Mouse (Mus musculus): ENCODE measurements at regions not wholly inside any gene's neighbourhood (a gene's known extent, or its start where the extent isn't known, plus 50 kb on each side); places are given as distances from the start of the nearest gene placed in this dataset.
A peak's percentile ranks its signal among the peaks of the same experiment; 100 is the strongest.

GRCm38 (mm10) chr14:64591091-64591976, 487.2 kb downstream of the Prss52 start:
- Histone ChIP-seq H3K4me3 (ENCODE audit: control insufficient read depth in 1 of 2, insufficient read depth in 1 of 2, low read depth in 1 of 2, low read length in 2 of 2) (no peak overlapping the region), H3K9me3 (ENCODE audit: control insufficient read depth, low read length) (no peaks in the 10 kb centered on the region), H3K4me1 (ENCODE audit: control insufficient read depth in 2 of 2, insufficient read depth in 2 of 2, low read length in 2 of 2) (peaks cover 10 to 23% of the 10 kb centered on the region in 2 experiments; a peak in 3 of 4 replicates), H3K36me3 (ENCODE audit: control insufficient read depth, insufficient read depth, low read length) (no peaks in the 10 kb centered on the region), H3K27ac (replicated peaks in 1 of 2; ENCODE audit: control insufficient read depth in 1 of 2, insufficient read depth in 1 of 2, low read depth in 2 of 2, low read length in 2 of 2) (no peak overlapping the region), H3K9ac (ENCODE audit: low read length) (no peak overlapping the region), H3K27me3 (ENCODE audit: control insufficient read depth, insufficient read depth, low read length) (peaks cover 85% of the 10 kb centered on the region), H3K4me2 (ENCODE audit: low read length) (peak overlapping the region; percentile 67; the same call in 1 of the 2 replicates)
- no peak for ATAC-seq (ENCODE audit: insufficient number of reproducible peaks, insufficient read depth, low FRiP score, low read depth)
- WGBS = 15% methylated on average over 14 of the region's 14 CpGs

GRCm38 (mm10) chr14:64592176-64592575, 488.1 kb downstream of the Prss52 start:
- no peak overlapping the region for H3K9ac ChIP-seq (ENCODE audit: low read length)
- H3K27ac ChIP-seq (replicated peaks in 1 of 2; ENCODE audit: control insufficient read depth in 1 of 2, insufficient read depth in 1 of 2, low read depth in 2 of 2, low read length in 2 of 2) = no peak overlapping the region
- H3K27me3 ChIP-seq (ENCODE audit: control insufficient read depth, insufficient read depth, low read length) = peaks cover 77% of the 10 kb centered on the region
- H3K4me1 ChIP-seq (ENCODE audit: control insufficient read depth in 2 of 2, insufficient read depth in 2 of 2, low read length in 2 of 2) = peaks cover 10 to 19% of the 10 kb centered on the region in 2 experiments; a peak in 3 of 4 replicates
- H3K4me3 ChIP-seq (ENCODE audit: control insufficient read depth in 1 of 2, insufficient read depth in 1 of 2, low read depth in 1 of 2, low read length in 2 of 2) = no peak overlapping the region
- no peaks in the 10 kb centered on the region for H3K36me3 ChIP-seq (ENCODE audit: control insufficient read depth, insufficient read depth, low read length)
- H3K4me2 ChIP-seq (ENCODE audit: low read length) = no peak overlapping the region
- 62% methylated on average over 6 of the region's 6 CpGs for WGBS
- no peaks in the 10 kb centered on the region for H3K9me3 ChIP-seq (ENCODE audit: control insufficient read depth, low read length)
- ATAC-seq (ENCODE audit: insufficient number of reproducible peaks, insufficient read depth, low FRiP score, low read depth) = no peak

- no peaks in the 10 kb centered on the region for H3K9me3 ChIP-seq (ENCODE audit: control insufficient read depth, low read length)
- H3K36me3 ChIP-seq (ENCODE audit: control insufficient read depth, insufficient read depth, low read length) = no peaks in the 10 kb centered on the region
- peaks cover 6 to 13% of the 10 kb centered on the region in 2 experiments; a peak in 3 of 4 replicates for H3K4me1 ChIP-seq (ENCODE audit: control insufficient read depth in 2 of 2, insufficient read depth in 2 of 2, low read length in 2 of 2)
- no peak for ATAC-seq (ENCODE audit: insufficient number of reproducible peaks, insufficient read depth, low FRiP score, low read depth)
- no peak overlapping the region for H3K4me2 ChIP-seq (ENCODE audit: low read length)
- H3K27me3 ChIP-seq (ENCODE audit: control insufficient read depth, insufficient read depth, low read length) = peaks cover 70% of the 10 kb centered on the region
- no peak overlapping the region for H3K27ac ChIP-seq (replicated peaks in 1 of 2; ENCODE audit: control insufficient read depth in 1 of 2, insufficient read depth in 1 of 2, low read depth in 2 of 2, low read length in 2 of 2)
- H3K9ac ChIP-seq (ENCODE audit: low read length) = no peak overlapping the region
- H3K4me3 ChIP-seq (ENCODE audit: control insufficient read depth in 1 of 2, insufficient read depth in 1 of 2, low read depth in 1 of 2, low read length in 2 of 2) = no peak overlapping the region
- 71% methylated on average over 13 of the region's 13 CpGs for WGBS
Measured at GRCm38 (mm10) chr14:64592706-64593320, 488.7 kb downstream of the Prss52 start.

- Histone ChIP-seq H3K9ac (ENCODE audit: low read length) (no peak overlapping the region), H3K27ac (replicated peaks in 1 of 2; ENCODE audit: control insufficient read depth in 1 of 2, insufficient read depth in 1 of 2, low read depth in 2 of 2, low read length in 2 of 2) (no peak overlapping the region), H3K4me3 (ENCODE audit: control insufficient read depth in 1 of 2, insufficient read depth in 1 of 2, low read depth in 1 of 2, low read length in 2 of 2) (no peak overlapping the region), H3K27me3 (ENCODE audit: control insufficient read depth, insufficient read depth, low read length) (peaks cover 63% of the 10 kb centered on the region), H3K4me1 (ENCODE audit: control insufficient read depth in 2 of 2, insufficient read depth in 2 of 2, low read length in 2 of 2) (peaks cover 5 to 12% of the 10 kb centered on the region in 2 experiments; a peak in 3 of 4 replicates), H3K36me3 (ENCODE audit: control insufficient read depth, insufficient read depth, low read length) (no peaks in the 10 kb centered on the region), H3K9me3 (ENCODE audit: control insufficient read depth, low read length) (no peaks in the 10 kb centered on the region), H3K4me2 (ENCODE audit: low read length) (no peak overlapping the region)
- ATAC-seq (ENCODE audit: insufficient number of reproducible peaks, insufficient read depth, low FRiP score, low read depth) = no peak
- 43% methylated on average over 4 of the region's 4 CpGs for WGBS
Measured at GRCm38 (mm10) chr14:64593564-64593963, 489.5 kb downstream of the Prss52 start.

- peaks cover 5 to 12% of the 10 kb centered on the region in 2 experiments; a peak in 3 of 4 replicates for H3K4me1 ChIP-seq (ENCODE audit: control insufficient read depth in 2 of 2, insufficient read depth in 2 of 2, low read length in 2 of 2)
- no peak overlapping the region for H3K9ac ChIP-seq (ENCODE audit: low read length)
- H3K4me3 ChIP-seq (ENCODE audit: control insufficient read depth in 1 of 2, insufficient read depth in 1 of 2, low read depth in 1 of 2, low read length in 2 of 2) = no peak overlapping the region
- no peaks in the 10 kb centered on the region for H3K36me3 ChIP-seq (ENCODE audit: control insufficient read depth, insufficient read depth, low read length)
- no peak overlapping the region for H3K4me2 ChIP-seq (ENCODE audit: low read length)
- no peak overlapping the region for H3K27ac ChIP-seq (replicated peaks in 1 of 2; ENCODE audit: control insufficient read depth in 1 of 2, insufficient read depth in 1 of 2, low read depth in 2 of 2, low read length in 2 of 2)
- peaks cover 58% of the 10 kb centered on the region for H3K27me3 ChIP-seq (ENCODE audit: control insufficient read depth, insufficient read depth, low read length)
- no peak for ATAC-seq (ENCODE audit: insufficient number of reproducible peaks, insufficient read depth, low FRiP score, low read depth)
- H3K9me3 ChIP-seq (ENCODE audit: control insufficient read depth, low read length) = no peaks in the 10 kb centered on the region
- 63% methylated on average over 7 of the region's 7 CpGs for WGBS
Measured at GRCm38 (mm10) chr14:64594021-64594561, 490.0 kb downstream of the Prss52 start.

- H3K9ac ChIP-seq (ENCODE audit: low read length) = no peak overlapping the region
- H3K9me3 ChIP-seq (ENCODE audit: control insufficient read depth, low read length) = no peaks in the 10 kb centered on the region
- WGBS = 46% methylated on average over 10 of the region's 10 CpGs
- H3K4me2 ChIP-seq (ENCODE audit: low read length) = no peak overlapping the region
- no peak for ATAC-seq (ENCODE audit: insufficient number of reproducible peaks, insufficient read depth, low FRiP score, low read depth)
- H3K4me3 ChIP-seq (ENCODE audit: control insufficient read depth in 1 of 2, insufficient read depth in 1 of 2, low read depth in 1 of 2, low read length in 2 of 2) = no peak overlapping the region
- peaks cover 3 to 7% of the 10 kb centered on the region in 2 experiments; a peak in 3 of 4 replicates for H3K4me1 ChIP-seq (ENCODE audit: control insufficient read depth in 2 of 2, insufficient read depth in 2 of 2, low read length in 2 of 2)
- H3K27ac ChIP-seq (replicated peaks in 1 of 2; ENCODE audit: control insufficient read depth in 1 of 2, insufficient read depth in 1 of 2, low read depth in 2 of 2, low read length in 2 of 2) = no peak overlapping the region
- peaks cover 49% of the 10 kb centered on the region for H3K27me3 ChIP-seq (ENCODE audit: control insufficient read depth, insufficient read depth, low read length)
- H3K36me3 ChIP-seq (ENCODE audit: control insufficient read depth, insufficient read depth, low read length) = no peaks in the 10 kb centered on the region
Measured at GRCm38 (mm10) chr14:64594811-64595522, 490.9 kb downstream of the Prss52 start.

GRCm38 (mm10) chr14:64595523-64595889, 491.4 kb downstream of the Prss52 start:
- H3K27me3 ChIP-seq (ENCODE audit: control insufficient read depth, insufficient read depth, low read length) = peaks cover 43% of the 10 kb centered on the region
- no peak overlapping the region for H3K4me3 ChIP-seq (ENCODE audit: control insufficient read depth in 1 of 2, insufficient read depth in 1 of 2, low read depth in 1 of 2, low read length in 2 of 2)
- no peak for ATAC-seq (ENCODE audit: insufficient number of reproducible peaks, insufficient read depth, low FRiP score, low read depth)

More at GRCm38 (mm10) chr14:64595523-64595889, 491.4 kb downstream of the Prss52 start:
- peaks cover 0 to 4% of the 10 kb centered on the region in 2 experiments; a peak in 2 of 4 replicates for H3K4me1 ChIP-seq (ENCODE audit: control insufficient read depth in 2 of 2, insufficient read depth in 2 of 2, low read length in 2 of 2)
- H3K27ac ChIP-seq (replicated peaks in 1 of 2; ENCODE audit: control insufficient read depth in 1 of 2, insufficient read depth in 1 of 2, low read depth in 2 of 2, low read length in 2 of 2) = no peak overlapping the region
- no peaks in the 10 kb centered on the region for H3K36me3 ChIP-seq (ENCODE audit: control insufficient read depth, insufficient read depth, low read length)
- H3K9me3 ChIP-seq (ENCODE audit: control insufficient read depth, low read length) = no peaks in the 10 kb centered on the region
- H3K4me2 ChIP-seq (ENCODE audit: low read length) = no peak overlapping the region
- WGBS = 36% methylated on average over 1 of the region's 1 CpGs
- no peak overlapping the region for H3K9ac ChIP-seq (ENCODE audit: low read length)

All from heart, embryonic 14.5 days (tissue).